Mouse (Mus musculus): ENCODE results near the gene Prss8. TPM values are rescaled to one million over a fixed set of nuclear protein-coding genes. Genes with fewer than 3 reads are reported as not detected.

Gene Prss8
- total and polyA plus RNA-seq, 3 experiments: 0.12 to 0.21 TPM; not detected in 1

- H3K9ac ChIP-seq (ENCODE audit: control insufficient read depth, low read depth, low read length, poor library complexity, severe bottlenecking): peak within 1 kb of the TSS; percentile 80
- H3K27me3 ChIP-seq (ENCODE audit: control insufficient read depth in 1 of 2, insufficient read depth in 2 of 2, low read length in 2 of 2): no peaks in the 10 kb centered on the region
- H3K9me3 ChIP-seq (replicated peaks; ENCODE audit: insufficient read depth, low read length): no peaks in the 10 kb centered on the region
- peaks cover 2 to 4% of the 10 kb centered on the region in 2 experiments; a peak in 3 of 4 replicates for H3K36me3 ChIP-seq (ENCODE audit: control insufficient read depth in 1 of 2, insufficient read depth in 2 of 2, low read length in 2 of 2)
- peaks cover 5% of the 10 kb centered on the region for H3K79me2 ChIP-seq (ENCODE audit: control insufficient read depth, insufficient read depth, low read length, poor library complexity)
- TF ChIP-seq ELF1 (IDR thresholded peaks at IDR 0.05; ENCODE audit: low read depth, low read length) (peak; percentile 81), EP300 (IDR thresholded peaks at IDR 0.05; ENCODE audit: low read depth in 1 of 2, low read length in 2 of 2) (peak in 1 of 2 experiments; percentile 23; a peak in 1 of 4 replicates), POLR2AphosphoS2 (IDR thresholded peaks at IDR 0.05; ENCODE audit: low read length) (peak; percentile 97), TAL1 (IDR thresholded peaks at IDR 0.05; ENCODE audit: low read length) (no peak), MAZ (IDR thresholded peaks at IDR 0.05; ENCODE audit: low read depth, low read length) (peak; percentile 85), NELFE (IDR thresholded peaks at IDR 0.05; ENCODE audit: low read depth, low read length) (peak; percentile 90), ETS1 (IDR thresholded peaks at IDR 0.05; ENCODE audit: low read depth, low read length) (0 out of 2 replicates have a peak, but pooled peaks have one; percentile 29), ZNF384 (IDR thresholded peaks at IDR 0.05; ENCODE audit: low read depth, low read length) (no peak), NRF1 (IDR thresholded peaks at IDR 0.05; ENCODE audit: insufficient read depth, low read depth, low read length, poor library complexity, severe bottlenecking) (peak; percentile 57), MYC (IDR thresholded peaks at IDR 0.05; ENCODE audit: low read depth, low read length) (no peak), ZMIZ1 (IDR thresholded peaks at IDR 0.05; ENCODE audit: low read depth, low read length) (peak; percentile 81; the same call in 1 of the 2 replicates), TCF12 (IDR thresholded peaks at IDR 0.05; ENCODE audit: low read depth, low read length) (peak; percentile 66), TBP (IDR thresholded peaks at IDR 0.05; ENCODE audit: low read depth, low read length) (peak; percentile 91), HCFC1 (IDR thresholded peaks at IDR 0.05; ENCODE audit: low read depth, low read length) (peak; percentile 97), KAT2A (conservative IDR thresholded peaks at IDR 0.05; ENCODE audit: low read depth, low read length) (peak; percentile 82; the same call in 1 of the 2 replicates), SIN3A (IDR thresholded peaks at IDR 0.05; ENCODE audit: low read length) (peak; percentile 66), MEF2A (IDR thresholded peaks at IDR 0.05; ENCODE audit: extremely low read depth, insufficient replicate concordance, low read depth, low read length, poor library complexity, severe bottlenecking) (no peak), POLR2A (IDR thresholded peaks at IDR 0.05; ENCODE audit: control insufficient read depth in 1 of 2, insufficient read depth in 1 of 2, low read depth in 1 of 2, low read length in 2 of 2, poor library complexity in 1 of 2) (peak; percentile 62 to 92; a peak in 3 of 4 replicates), ZKSCAN1 (IDR thresholded peaks at IDR 0.05; ENCODE audit: low read depth, low read length) (0 out of 2 replicates have a peak, but pooled peaks have one; percentile 36), CHD2 (IDR thresholded peaks at IDR 0.05; ENCODE audit: low read length) (peak; percentile 74; the same call in 1 of the 2 replicates), MXI1 (IDR thresholded peaks at IDR 0.05; ENCODE audit: low read depth, low read length) (peak; percentile 81)
- H3K4me1 ChIP-seq (ENCODE audit: control insufficient read depth in 1 of 2, insufficient read depth in 2 of 2, low read length in 2 of 2): peaks cover 2 to 7% of the 10 kb centered on the region in 2 experiments; a peak in 2 of 4 replicates
- peak within 1 kb of the TSS; percentile 74 for H3K27ac ChIP-seq (ENCODE audit: control insufficient read depth, low read depth, low read length)
- DNase-seq (ENCODE audit: low read depth, low spot score): peak; percentile 95
- peak within 1 kb of the TSS; percentile 83 to 93 for H3K4me3 ChIP-seq (ENCODE audit: control insufficient read depth in 1 of 2, insufficient read depth in 1 of 2, low read depth in 2 of 2, low read length in 2 of 2)
Observed at GRCm38 (mm10) chr7:127912190-127912871, 17.6 kb downstream of the Prss8 start, which contains the start of gene Kat8. Gene Kat8 (plus strand): TSS chr7:127912516.
